Mouse (Mus musculus) skeletal muscle tissue, adult 2 months (tissue): ENCODE data around the gene Unc5cl.

Experiments
- DNase-seq: peaks from one replicate; pipeline ENCODE4 v3.0.0-alpha.2; 2012; ENCODE audit warnings: low read depth, low spot score

Unc5cl gene

GRCm38 (mm10) chr17:48539326-48539725, 84.6 kb downstream of the Unc5cl start:
- DNase-seq: no peak

- no peak for DNase-seq
Observed at GRCm38 (mm10) chr17:48542733-48543132, 88.0 kb downstream of the Unc5cl start.

- no peak for DNase-seq
Observed at GRCm38 (mm10) chr17:48543301-48543765, 88.6 kb downstream of the Unc5cl start.

GRCm38 (mm10) chr17:48544722-48545121, 90.0 kb downstream of the Unc5cl start:
- DNase-seq: no peak

- no peak for DNase-seq
Observed at GRCm38 (mm10) chr17:48545223-48545943, 90.7 kb downstream of the Unc5cl start.

- no peak for DNase-seq
Observed at GRCm38 (mm10) chr17:48546036-48546435, 91.3 kb downstream of the Unc5cl start.

GRCm38 (mm10) chr17:48547668-48548067, 93.0 kb downstream of the Unc5cl start:
- no peak for DNase-seq

- DNase-seq: no peak
Observed at GRCm38 (mm10) chr17:48551788-48552531, 97.3 kb downstream of the Unc5cl start.

GRCm38 (mm10) chr17:48552532-48552915, 97.8 kb downstream of the Unc5cl start:
- DNase-seq: no peak

- DNase-seq: no peak
Observed at GRCm38 (mm10) chr17:48556223-48556962, 101.7 kb downstream of the Unc5cl start.

- DNase-seq: no peak
Observed at GRCm38 (mm10) chr17:48557823-48558715, 103.4 kb downstream of the Unc5cl start.

- no peak for DNase-seq
Observed at GRCm38 (mm10) chr17:48564931-48565330, 110.2 kb downstream of the Unc5cl start.

GRCm38 (mm10) chr17:48569656-48570055, 115.0 kb downstream of the Unc5cl start:
- DNase-seq: no peak

- DNase-seq: no peak
Observed at GRCm38 (mm10) chr17:48581153-48581552, 126.5 kb downstream of the Unc5cl start.

GRCm38 (mm10) chr17:48582486-48582990, 127.8 kb downstream of the Unc5cl start:
- DNase-seq: no peak

- no peak for DNase-seq
Observed at GRCm38 (mm10) chr17:48583401-48583800, 128.7 kb downstream of the Unc5cl start.

GRCm38 (mm10) chr17:48585902-48586359, 131.2 kb downstream of the Unc5cl start:
- no peak for DNase-seq

GRCm38 (mm10) chr17:48588674-48589073, 134.0 kb downstream of the Unc5cl start:
- no peak for DNase-seq
